Mouse (Mus musculus) liver, embryonic 12.5 days (tissue): ENCODE results near the gene Slco1a6. TPM values are rescaled to one million over a fixed set of nuclear protein-coding genes. Genes with fewer than 3 reads are reported as not detected.

ENCODE experiments used
- polyA plus RNA-seq: library from polyadenylated mRNA; unstranded; fragments of >200 nt; fragmentation: Nextera tagmentation; extraction: Ambion mirVana; gene quantifications from 2 replicates; pipeline ENCODE4 v1.2.1, GENCODE M21; 2016

The Slco1a6 gene
- polyA plus RNA-seq, 1 experiment from 2014 or later: not detected

Other genes with a start within 250 kb of the Slco1a6 start
- not detected in 2 replicates for gene Gm6614, start 197.1 kb downstream of the Slco1a6 start, polyA plus RNA-seq
- gene Iapp, start 89.9 kb upstream of the Slco1a6 start, polyA plus RNA-seq: not detected in 2 replicates
- gene Slco1a5, start 114.5 kb upstream of the Slco1a6 start, polyA plus RNA-seq: not detected in 2 replicates
- gene Pyroxd1, start 137.1 kb upstream of the Slco1a6 start, polyA plus RNA-seq: 6.6 and 6.9 TPM in 2 replicates
- 25.8 and 25.9 TPM in 2 replicates for gene Recql, start 178.6 kb upstream of the Slco1a6 start, polyA plus RNA-seq
- 51.3 and 54.6 TPM in 2 replicates for gene Golt1b, start 178.7 kb upstream of the Slco1a6 start, polyA plus RNA-seq
- 0.08 and 0.11 TPM in 2 replicates for gene Spx, start 204.9 kb upstream of the Slco1a6 start, polyA plus RNA-seq